Mouse (Mus musculus) hematopoietic stem cell, adult 5-6 weeks (primary cell): ENCODE data around the gene Sis. TPM values are rescaled to one million over a fixed set of nuclear protein-coding genes. Genes with fewer than 3 reads are reported as not detected.

ENCODE experiments used
- ATAC-seq, 2 experiments: fragments of 125-278 bp in 1 of 2; replicated peaks in 1 of 2; 2 replicates each; pipeline ENCODE4 v1.8.0; 2016 to 2017; ENCODE audit warnings: inconsistent platforms in 2 of 2, mild to moderate bottlenecking in 2 of 2, moderate number of reproducible peaks in 2 of 2, low read depth in 1 of 2, moderate TSS enrichment in 1 of 2; ENCODE audit not compliant: low FRiP score in 2 of 2, poor library complexity in 2 of 2, severe bottlenecking in 2 of 2, insufficient read depth in 1 of 2, low TSS enrichment in 1 of 2
- total RNA-seq: library from RNA; stranded (forward); fragments of 172-1452, 232-1000 nt; gene quantifications from 2 replicates; pipeline ENCODE4 v1.2.3, GENCODE M21; 2017

The Sis gene
- total RNA-seq, result 0.05 TPM in 1 of 2 replicates, not detected in the other

GRCm38 (mm10) chr3:72967675-72968074, at the start of gene Sis:
TSS of gene Sis (minus strand) at chr3:72967863.
- no peak for ATAC-seq

- ATAC-seq, result no peak
Measured at GRCm38 (mm10) chr3:73006045-73006444, 38.4 kb upstream of the Sis start.

- no peak for ATAC-seq
Measured at GRCm38 (mm10) chr3:73002933-73003696, 35.5 kb upstream of the Sis start.

- no peak for ATAC-seq
Measured at GRCm38 (mm10) chr3:72997517-72997916, 29.9 kb upstream of the Sis start.

GRCm38 (mm10) chr3:72990992-72991391, 23.3 kb upstream of the Sis start:
- no peak for ATAC-seq

GRCm38 (mm10) chr3:72976602-72977001, 8.9 kb upstream of the Sis start:
- ATAC-seq, result peak; percentile 62 to 68

- ATAC-seq, result peak in 1 of 2 experiments; percentile 56; a peak in 1 of 4 replicates
Measured at GRCm38 (mm10) chr3:72918919-72919526, 48.6 kb downstream of the Sis start.

- no peak for ATAC-seq
Measured at GRCm38 (mm10) chr3:72882501-72882900, 85.2 kb downstream of the Sis start.

GRCm38 (mm10) chr3:72868141-72868540, 99.5 kb downstream of the Sis start:
- ATAC-seq, result no peak

- no peak for ATAC-seq
Measured at GRCm38 (mm10) chr3:72858738-72859137, 108.9 kb downstream of the Sis start.

- ATAC-seq, result no peak
Measured at GRCm38 (mm10) chr3:72855405-72855804, 112.3 kb downstream of the Sis start.

- ATAC-seq, result no peak
Measured at GRCm38 (mm10) chr3:72840641-72841040, 127.0 kb downstream of the Sis start.

Other genes with a start within 250 kb of the Sis start
- not detected in 2 replicates for gene Slitrk3, start 89.9 kb upstream of the Sis start, total RNA-seq